Comparison of ENCODE assay signal across 12 mouse cellular contexts in genomic region chr6:14952731-14953130, GRCm38 (mm10). TPM values are rescaled to one million over a fixed set of nuclear protein-coding genes. Genes with fewer than 3 reads are reported as not detected.
"Had no signal": no experiment of that assay in that cellular context is flagged by ENCODE, and none has a peak within 500 bp of the region (broad histone marks: within the 10 kb centered on the region; RNA-seq: fewer than 3 reads in every experiment).

No protein-coding gene starts in this region.

- H3K4me1 ChIP-seq: limb, embryonic 15.5 days; liver, embryonic 12.5 days; midbrain, embryonic 12.5 days; neural tube, embryonic 12.5 days; stomach, embryonic 15.5 days had no signal

- H3K9me3 ChIP-seq: limb, embryonic 15.5 days; liver, embryonic 12.5 days; midbrain, embryonic 12.5 days; neural tube, embryonic 12.5 days; stomach, embryonic 15.5 days had no signal

- H3K27me3 ChIP-seq: limb, embryonic 15.5 days; liver, embryonic 12.5 days; midbrain, embryonic 12.5 days; neural tube, embryonic 12.5 days; stomach, embryonic 15.5 days had no signal

- H3K4me3 ChIP-seq: limb, embryonic 15.5 days; liver, embryonic 12.5 days; midbrain, embryonic 12.5 days; myocyte; neural tube, embryonic 12.5 days; stomach, embryonic 15.5 days had no signal

- H3K27ac ChIP-seq: limb, embryonic 15.5 days; liver, embryonic 12.5 days; midbrain, embryonic 12.5 days; neural tube, embryonic 12.5 days; stomach, embryonic 15.5 days had no signal

- ATAC-seq: liver, embryonic 12.5 days had no signal

- H3K4me2 ChIP-seq: limb, embryonic 15.5 days; liver, embryonic 12.5 days; midbrain, embryonic 12.5 days; neural tube, embryonic 12.5 days; stomach, embryonic 15.5 days had no signal

- H3K36me3 ChIP-seq: limb, embryonic 15.5 days; liver, embryonic 12.5 days; midbrain, embryonic 12.5 days; neural tube, embryonic 12.5 days; stomach, embryonic 15.5 days had no signal

- DNase-seq: kidney, adult 18-20 months; kidney, postnatal 25 days; right cerebral cortex, postnatal 14 days; thymus, adult 2 months; thymus, postnatal 36 days had no signal

- H3K9ac ChIP-seq: limb, embryonic 15.5 days; liver, embryonic 12.5 days; midbrain, embryonic 12.5 days; neural tube, embryonic 12.5 days; stomach, embryonic 15.5 days had no signal

RNA-seq across cellular contexts. Expression of gene Foxp2, which starts 51.6 kb away (rescaled TPM):
- total RNA-seq: megakaryocyte-erythroid progenitor cell, adult 5-6 weeks had no signal
- polyA plus RNA-seq: myocyte had no signal
